Mouse (Mus musculus) MN1 (cell line): ENCODE measurements around the gene Isg20l2.

ENCODE experiments used
- DNase-seq: peaks from one replicate; pipeline ENCODE4 v3.0.0-alpha.2; 2016; ENCODE audit warnings: low spot score

Gene Isg20l2

GRCm38 (mm10) chr3:87980085-87980484, 50.0 kb downstream of the Isg20l2 start:
- DNase-seq: no peak

GRCm38 (mm10) chr3:87980728-87981127, 50.6 kb downstream of the Isg20l2 start:
- no peak for DNase-seq

- no peak for DNase-seq
Measured at GRCm38 (mm10) chr3:87981214-87981760, 51.2 kb downstream of the Isg20l2 start.

GRCm38 (mm10) chr3:87981894-87982835, 52.1 kb downstream of the Isg20l2 start:
- DNase-seq: peak; percentile 79

- peak; percentile 70 for DNase-seq
Measured at GRCm38 (mm10) chr3:87982836-87983601, 52.9 kb downstream of the Isg20l2 start.

GRCm38 (mm10) chr3:87983627-87984026, 53.5 kb downstream of the Isg20l2 start:
- no peak for DNase-seq

GRCm38 (mm10) chr3:87984094-87984493, 54.0 kb downstream of the Isg20l2 start:
- DNase-seq: no peak

- peak; percentile 69 for DNase-seq
Measured at GRCm38 (mm10) chr3:87985505-87986320, 55.6 kb downstream of the Isg20l2 start.

GRCm38 (mm10) chr3:87986868-87987267, 56.8 kb downstream of the Isg20l2 start:
- peak; percentile 97 for DNase-seq

GRCm38 (mm10) chr3:87987633-87988032, 57.5 kb downstream of the Isg20l2 start:
- DNase-seq: no peak

GRCm38 (mm10) chr3:87988068-87988467, 58.0 kb downstream of the Isg20l2 start:
- DNase-seq: no peak

GRCm38 (mm10) chr3:87989935-87990334, 59.8 kb downstream of the Isg20l2 start:
- DNase-seq: no peak
